In the genomic region with DNA sequence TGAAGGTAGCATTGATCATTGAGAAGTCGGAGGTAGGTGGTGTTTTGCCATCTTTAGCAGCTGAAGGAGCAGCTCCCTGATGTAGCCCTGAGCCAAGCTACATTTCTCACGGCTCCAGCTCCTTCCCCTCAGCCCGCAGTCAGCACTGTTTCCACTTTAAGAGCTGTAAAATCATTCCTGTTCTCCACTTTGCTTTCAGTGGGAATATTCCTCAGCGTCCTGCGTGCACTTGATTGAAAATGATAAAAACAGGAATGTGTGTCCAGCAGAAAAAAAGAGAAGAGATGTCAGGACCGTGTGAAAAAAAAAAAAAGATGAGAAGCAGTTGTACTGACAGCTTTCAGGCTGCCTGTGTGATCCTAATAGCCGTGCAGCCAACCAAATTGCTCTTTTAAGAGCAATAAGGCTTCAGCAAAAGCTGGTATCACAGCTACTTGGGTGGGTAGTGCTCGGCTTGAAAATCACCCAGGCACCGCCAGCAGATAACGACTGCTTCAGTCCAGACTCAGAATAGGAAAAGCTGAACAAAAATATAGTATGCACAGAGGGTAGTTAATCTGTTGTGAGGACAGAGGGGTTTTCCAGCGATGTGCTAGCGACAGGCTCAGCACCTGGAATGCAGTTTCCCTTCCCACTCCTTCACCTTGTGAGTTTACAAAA, we compare ENCODE assay signal across 8 mouse cellular contexts.
DNase-seq lines count a peak whose midpoint lies in the region; ATAC-seq and TF ChIP-seq lines count a peak whose summit lies in the region.

No protein-coding gene starts in this region.

- ATAC-seq in lung, postnatal 0 days: peak; percentile 12; the same call in 1 of the 2 replicates
- ATAC-seq in stomach, embryonic 14.5 days (ENCODE audit: insufficient number of reproducible peaks, insufficient read depth, low FRiP score, low read depth): no peak

- H3K9ac ChIP-seq in lung, postnatal 0 days (replicated peaks; ENCODE audit: low read depth): no peak overlapping the region
- no peak overlapping the region for H3K9ac ChIP-seq in stomach, embryonic 14.5 days (replicated peaks; ENCODE audit: low read depth, low read length)

- no peaks in the 10 kb centered on the region for H3K4me1 ChIP-seq in lung, postnatal 0 days (ENCODE audit: insufficient read depth, low read depth, low read length)
- H3K4me1 ChIP-seq in limb, embryonic 10.5 days: peaks cover 18% of the 10 kb centered on the region
- no peaks in the 10 kb centered on the region for H3K4me1 ChIP-seq in stomach, embryonic 14.5 days (ENCODE audit: control insufficient read depth, insufficient read depth, low read length)

- no peaks in the 10 kb centered on the region for H3K27me3 ChIP-seq in lung, postnatal 0 days (replicated peaks; ENCODE audit: insufficient read depth, low read length)
- H3K27me3 ChIP-seq in limb, embryonic 10.5 days (ENCODE audit: low read depth, poor library complexity, severe bottlenecking): no peaks in the 10 kb centered on the region
- H3K27me3 ChIP-seq in stomach, embryonic 14.5 days (ENCODE audit: control insufficient read depth, insufficient read depth, low read length): no peaks in the 10 kb centered on the region

- peak; percentile 4 to 10 for DNase-seq in cerebellum, postnatal 25 days
- DNase-seq in cerebellum, adult 8-10 months: no peak
- no peak for DNase-seq in lung, postnatal 0 days (ENCODE audit: low spot score)
- DNase-seq in lung, adult 18-20 months: no peak
- no peak for DNase-seq in limb, embryonic 10.5 days (ENCODE audit: low spot score)
- DNase-seq in gastrocnemius, adult 18-20 months (ENCODE audit: low spot score): no peak
- no peak for DNase-seq in lung, postnatal 36 days

- no peak for TF ChIP-seq CTCF in lung, postnatal 0 days (IDR thresholded peaks at IDR 0.05)

- H3K4me2 ChIP-seq in lung, postnatal 0 days (replicated peaks; ENCODE audit: low read depth, low read length): peak overlapping the region; percentile 44
- peak overlapping the region; percentile 35 for H3K4me2 ChIP-seq in stomach, embryonic 14.5 days (replicated peaks; ENCODE audit: low read depth, low read length)

- no peaks in the 10 kb centered on the region for H3K9me3 ChIP-seq in lung, postnatal 0 days (ENCODE audit: low read length)
- no peaks in the 10 kb centered on the region for H3K9me3 ChIP-seq in limb, embryonic 10.5 days (replicated peaks)
- no peaks in the 10 kb centered on the region for H3K9me3 ChIP-seq in stomach, embryonic 14.5 days (ENCODE audit: control insufficient read depth, low read depth, low read length)

- 12% methylated on average over 12 of the region's 12 CpGs for WGBS in lung, postnatal 0 days
- 21% methylated on average over 12 of the region's 12 CpGs for WGBS in limb, embryonic 10.5 days
- 12% methylated on average over 12 of the region's 12 CpGs for WGBS in stomach, embryonic 14.5 days

- peak overlapping the region; percentile 19; the same call in 1 of the 2 replicates for H3K4me3 ChIP-seq in lung, postnatal 0 days (ENCODE audit: low read depth, low read length)
- H3K4me3 ChIP-seq in limb, embryonic 10.5 days: peak overlapping the region; percentile 15
- 0 out of 2 replicates have a peak overlapping the region, but pooled peaks have one; percentile 8 for H3K4me3 ChIP-seq in stomach, embryonic 14.5 days (ENCODE audit: low read depth, low read length)

- no peak overlapping the region for H3K27ac ChIP-seq in lung, postnatal 0 days (ENCODE audit: low read length)
- no peak overlapping the region for H3K27ac ChIP-seq in limb, embryonic 10.5 days
- H3K27ac ChIP-seq in stomach, embryonic 14.5 days (ENCODE audit: low read length): no peak overlapping the region

- no peak for TF ChIP-seq EP300 in lung, postnatal 0 days (IDR thresholded peaks at IDR 0.05)

- no peaks in the 10 kb centered on the region for H3K36me3 ChIP-seq in lung, postnatal 0 days (ENCODE audit: insufficient read depth, low read length)
- H3K36me3 ChIP-seq in limb, embryonic 10.5 days: no peaks in the 10 kb centered on the region
- no peaks in the 10 kb centered on the region for H3K36me3 ChIP-seq in stomach, embryonic 14.5 days (ENCODE audit: control insufficient read depth, insufficient read depth, low read length)

Comparison
In these comparisons a context has a peak if more than half of its experiments do, and no peak if none do; other contexts are left out.
1. DNase-seq: peak in cerebellum, postnatal 25 days (2 of 2); none in cerebellum, adult 8-10 months (single experiment), lung, postnatal 0 days (single experiment), lung, adult 18-20 months (0 of 2), limb, embryonic 10.5 days (single experiment), gastrocnemius, adult 18-20 months (single experiment) and lung, postnatal 36 days (single experiment).
2. Peak in every context shown above with its lines, with median percentiles within 50 percentile points of each other: H3K4me3 ChIP-seq.